Mouse (Mus musculus): ENCODE measurements at regions not wholly inside any gene's neighbourhood (a gene's known extent, or its start where the extent isn't known, plus 50 kb on each side); places are given as distances from the start of the nearest gene placed in this dataset.

- DNase-seq (ENCODE audit: low read depth, low spot score) = no peak
- Histone ChIP-seq H3K9me3 (ENCODE audit: control insufficient read depth, insufficient read depth, low read depth, low read length) (no peaks in the 10 kb centered on the region), H3K4me3 (ENCODE audit: insufficient read depth in 1 of 2, low read depth in 1 of 2, low read length in 2 of 2, poor library complexity in 1 of 2, severe bottlenecking in 1 of 2) (no peak overlapping the region), H3K9ac (ENCODE audit: insufficient read depth, low read depth, low read length, poor library complexity, severe bottlenecking) (no peak overlapping the region), H3K4me1 (ENCODE audit: control insufficient read depth in 2 of 2, insufficient read depth in 2 of 2, low read length in 2 of 2, poor library complexity in 1 of 2) (0 out of 4 replicates have a peak, but pooled peaks cover 0 to 3% of the 10 kb centered on the region in 2 experiments), H3K36me3 (ENCODE audit: control insufficient read depth, insufficient read depth, low read length, poor library complexity, severe bottlenecking) (no peaks in the 10 kb centered on the region), H3K27ac (ENCODE audit: insufficient read depth, low read depth, low read length, poor library complexity, severe bottlenecking) (no peak overlapping the region)
- TF ChIP-seq ZNF384 (IDR thresholded peaks at IDR 0.05; ENCODE audit: low read depth, low read length) (no peak), ZC3H11A (IDR thresholded peaks at IDR 0.05; ENCODE audit: borderline replicate concordance, low read depth, low read length) (no peak), CHD2 (IDR thresholded peaks at IDR 0.05; ENCODE audit: low read depth, low read length) (no peak), MAFK (IDR thresholded peaks at IDR 0.05; ENCODE audit: insufficient read depth, low read depth, low read length) (no peak), HCFC1 (IDR thresholded peaks at IDR 0.05; ENCODE audit: borderline replicate concordance, insufficient read depth, low read length) (no peak)
- in situ Hi-C loops (cut with MboI; ENCODE audit: low sequenced_read_pairs in 2 of 2, unreplicated experiment in 2 of 2) = no loop called here
Observed at GRCm38 (mm10) chr14:47982993-47983740, 137.5 kb upstream of the Peli2 start.

DNA sequence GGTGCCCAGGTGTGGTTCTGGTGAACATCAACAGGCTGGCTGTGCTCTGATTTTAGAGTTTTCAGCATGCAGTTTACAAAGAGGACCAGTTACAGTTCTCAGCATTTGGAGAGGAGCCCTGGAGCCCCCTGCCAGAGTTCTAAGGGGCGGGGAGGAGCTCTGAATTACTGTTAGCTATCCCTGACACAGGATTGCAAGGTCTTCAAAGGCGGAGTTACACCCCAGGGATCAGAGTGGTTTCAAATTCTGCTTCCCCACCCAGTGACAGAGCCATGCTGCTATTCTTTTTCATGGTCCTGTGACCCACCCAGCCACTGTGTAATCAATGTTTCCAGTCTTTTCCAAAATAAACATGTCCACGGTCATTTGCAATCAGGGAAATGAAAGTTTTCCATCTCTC is 134.1 kb upstream of the Peli2 start:
- H3K9ac ChIP-seq (ENCODE audit: insufficient read depth, low read depth, low read length, poor library complexity, severe bottlenecking) = no peak overlapping the region
- H3K4me3 ChIP-seq (ENCODE audit: insufficient read depth in 1 of 2, low read depth in 1 of 2, low read length in 2 of 2, poor library complexity in 1 of 2, severe bottlenecking in 1 of 2) = no peak overlapping the region
- peak; percentile 37 for DNase-seq (ENCODE audit: low read depth, low spot score)
- H3K9me3 ChIP-seq (ENCODE audit: control insufficient read depth, insufficient read depth, low read depth, low read length) = no peaks in the 10 kb centered on the region
- no peaks in the 10 kb centered on the region for H3K36me3 ChIP-seq (ENCODE audit: control insufficient read depth, insufficient read depth, low read length, poor library complexity, severe bottlenecking)
- no peak overlapping the region for H3K27ac ChIP-seq (ENCODE audit: insufficient read depth, low read depth, low read length, poor library complexity, severe bottlenecking)
- TF ChIP-seq MAFK (IDR thresholded peaks at IDR 0.05; ENCODE audit: insufficient read depth, low read depth, low read length) = no peak
- TF ChIP-seq CHD2 (IDR thresholded peaks at IDR 0.05; ENCODE audit: low read depth, low read length) = no peak
- TF ChIP-seq ZNF384 (IDR thresholded peaks at IDR 0.05; ENCODE audit: low read depth, low read length) = no peak
- TF ChIP-seq HCFC1 (IDR thresholded peaks at IDR 0.05; ENCODE audit: borderline replicate concordance, insufficient read depth, low read length) = no peak
- no peak for TF ChIP-seq ZC3H11A (IDR thresholded peaks at IDR 0.05; ENCODE audit: borderline replicate concordance, low read depth, low read length)
- H3K4me1 ChIP-seq (ENCODE audit: control insufficient read depth in 2 of 2, insufficient read depth in 2 of 2, low read length in 2 of 2, poor library complexity in 1 of 2) = 0 out of 4 replicates have a peak, but pooled peaks cover 0 to 3% of the 10 kb centered on the region in 2 experiments
- in situ Hi-C loops (cut with MboI; ENCODE audit: low sequenced_read_pairs in 2 of 2, unreplicated experiment in 2 of 2) = no loop called here

DNA sequence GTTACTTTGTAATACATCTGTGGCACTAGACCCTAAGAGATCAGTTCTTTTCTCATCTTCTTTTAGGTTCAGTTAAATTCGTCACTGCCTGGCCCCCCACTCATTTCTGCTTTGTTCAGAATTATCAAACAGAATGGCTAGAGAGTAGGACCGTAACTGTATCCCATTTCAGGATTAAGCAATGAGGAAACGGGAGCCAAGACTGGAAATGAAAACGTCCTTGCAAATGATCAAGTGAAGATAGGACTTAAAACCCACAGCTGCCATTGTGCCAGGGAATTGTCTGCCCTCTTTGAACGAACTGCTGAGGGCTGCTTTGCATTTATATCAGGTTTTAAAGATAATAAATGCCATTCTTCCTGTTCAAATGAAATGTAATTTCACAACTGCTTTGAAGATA is 133.7 kb upstream of the Peli2 start:
- no peak overlapping the region for H3K27ac ChIP-seq (ENCODE audit: insufficient read depth, low read depth, low read length, poor library complexity, severe bottlenecking)
- H3K4me3 ChIP-seq (ENCODE audit: insufficient read depth in 1 of 2, low read depth in 1 of 2, low read length in 2 of 2, poor library complexity in 1 of 2, severe bottlenecking in 1 of 2) = no peak overlapping the region
- no peaks in the 10 kb centered on the region for H3K9me3 ChIP-seq (ENCODE audit: control insufficient read depth, insufficient read depth, low read depth, low read length)
- no peaks in the 10 kb centered on the region for H3K36me3 ChIP-seq (ENCODE audit: control insufficient read depth, insufficient read depth, low read length, poor library complexity, severe bottlenecking)
- H3K9ac ChIP-seq (ENCODE audit: insufficient read depth, low read depth, low read length, poor library complexity, severe bottlenecking) = no peak overlapping the region
- H3K4me1 ChIP-seq (ENCODE audit: control insufficient read depth in 2 of 2, insufficient read depth in 2 of 2, low read length in 2 of 2, poor library complexity in 1 of 2) = 0 out of 4 replicates have a peak, but pooled peaks cover 0 to 3% of the 10 kb centered on the region in 2 experiments
- TF ChIP-seq HCFC1 (IDR thresholded peaks at IDR 0.05; ENCODE audit: borderline replicate concordance, insufficient read depth, low read length) = no peak
- no peak for TF ChIP-seq ZC3H11A (IDR thresholded peaks at IDR 0.05; ENCODE audit: borderline replicate concordance, low read depth, low read length)
- no peak for TF ChIP-seq MAFK (IDR thresholded peaks at IDR 0.05; ENCODE audit: insufficient read depth, low read depth, low read length)
- TF ChIP-seq CHD2 (IDR thresholded peaks at IDR 0.05; ENCODE audit: low read depth, low read length) = no peak
- TF ChIP-seq ZNF384 (IDR thresholded peaks at IDR 0.05; ENCODE audit: low read depth, low read length) = no peak
- in situ Hi-C loops (cut with MboI; ENCODE audit: low sequenced_read_pairs in 2 of 2, unreplicated experiment in 2 of 2) = no loop called here
- DNase-seq (ENCODE audit: low read depth, low spot score) = no peak

- no peaks in the 10 kb centered on the region for H3K9me3 ChIP-seq (ENCODE audit: control insufficient read depth, insufficient read depth, low read depth, low read length)
- H3K27ac ChIP-seq (ENCODE audit: insufficient read depth, low read depth, low read length, poor library complexity, severe bottlenecking) = no peak overlapping the region
- no peak overlapping the region for H3K9ac ChIP-seq (ENCODE audit: insufficient read depth, low read depth, low read length, poor library complexity, severe bottlenecking)
- in situ Hi-C loops (cut with MboI; ENCODE audit: low sequenced_read_pairs in 2 of 2, unreplicated experiment in 2 of 2) = no loop called here
- TF ChIP-seq ZC3H11A (IDR thresholded peaks at IDR 0.05; ENCODE audit: borderline replicate concordance, low read depth, low read length) = no peak
- TF ChIP-seq MAFK (IDR thresholded peaks at IDR 0.05; ENCODE audit: insufficient read depth, low read depth, low read length) = no peak
- no peak for TF ChIP-seq HCFC1 (IDR thresholded peaks at IDR 0.05; ENCODE audit: borderline replicate concordance, insufficient read depth, low read length)
- no peak for TF ChIP-seq CHD2 (IDR thresholded peaks at IDR 0.05; ENCODE audit: low read depth, low read length)
- no peak for TF ChIP-seq ZNF384 (IDR thresholded peaks at IDR 0.05; ENCODE audit: low read depth, low read length)
- H3K4me3 ChIP-seq (ENCODE audit: insufficient read depth in 1 of 2, low read depth in 1 of 2, low read length in 2 of 2, poor library complexity in 1 of 2, severe bottlenecking in 1 of 2) = no peak overlapping the region
- H3K4me1 ChIP-seq (ENCODE audit: control insufficient read depth in 2 of 2, insufficient read depth in 2 of 2, low read length in 2 of 2, poor library complexity in 1 of 2) = 0 out of 4 replicates have a peak, but pooled peaks cover 0 to 3% of the 10 kb centered on the region in 2 experiments
- H3K36me3 ChIP-seq (ENCODE audit: control insufficient read depth, insufficient read depth, low read length, poor library complexity, severe bottlenecking) = no peaks in the 10 kb centered on the region
- DNase-seq (ENCODE audit: low read depth, low spot score) = no peak
Observed at GRCm38 (mm10) chr14:47987392-47988075, 133.1 kb upstream of the Peli2 start.

Data from ES-E14 (cell line).